Mouse (Mus musculus) kidney, adult 11 months (tissue): ENCODE results near the gene Utp14a.

Experiments used
- DNase-seq: peaks from one replicate; pipeline ENCODE4 v3.0.0; 2022

Gene Utp14a

DNA sequence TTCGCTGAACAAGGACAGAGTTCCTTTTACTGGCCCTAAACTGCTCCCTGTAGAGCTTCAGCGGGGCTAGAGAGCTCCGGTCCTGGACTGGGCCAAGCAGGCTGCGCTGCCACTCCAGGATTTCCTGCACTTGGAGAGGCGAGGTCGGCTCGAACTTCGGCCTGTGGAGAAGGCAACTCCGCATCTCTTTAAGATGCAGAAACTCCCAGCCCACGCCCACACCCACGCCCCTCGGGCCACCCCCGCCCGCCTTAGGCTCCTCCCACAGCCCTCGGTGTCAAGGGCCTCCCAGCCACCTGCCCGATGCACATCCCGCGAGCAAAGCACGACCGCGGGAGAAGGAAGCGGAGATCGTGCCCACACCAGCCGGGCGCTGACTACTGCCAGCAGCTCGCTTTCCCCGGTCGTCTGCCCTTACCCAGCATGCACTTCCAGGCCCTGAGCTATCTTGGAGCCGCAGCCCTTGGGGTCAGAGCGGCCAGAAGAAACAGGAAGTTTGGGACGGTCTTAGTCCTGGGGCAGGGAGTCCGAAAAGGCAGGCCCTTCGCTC is 57.9 kb downstream of the Utp14a start:
- peak; percentile 88 for DNase-seq

DNA sequence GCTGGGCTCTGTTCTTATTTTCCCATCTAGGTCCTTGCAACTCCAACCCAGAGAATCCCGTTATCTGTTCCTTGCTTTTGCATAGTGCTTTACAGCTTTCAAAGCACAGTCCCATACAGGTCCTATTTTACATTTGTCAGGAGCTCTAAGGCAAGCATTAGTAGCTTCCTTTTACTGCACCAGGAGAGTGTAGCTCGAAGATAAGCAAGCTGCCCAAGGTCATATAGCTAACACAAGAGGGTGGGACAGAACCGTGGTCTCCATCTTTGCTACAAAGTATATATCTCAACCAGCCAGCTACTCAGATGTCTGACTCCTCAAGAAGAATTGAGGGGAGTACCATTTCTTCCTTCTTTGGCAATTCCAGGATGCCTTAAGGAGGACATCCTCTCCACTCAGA is 60.8 kb downstream of the Utp14a start:
- DNase-seq, result no peak

DNA sequence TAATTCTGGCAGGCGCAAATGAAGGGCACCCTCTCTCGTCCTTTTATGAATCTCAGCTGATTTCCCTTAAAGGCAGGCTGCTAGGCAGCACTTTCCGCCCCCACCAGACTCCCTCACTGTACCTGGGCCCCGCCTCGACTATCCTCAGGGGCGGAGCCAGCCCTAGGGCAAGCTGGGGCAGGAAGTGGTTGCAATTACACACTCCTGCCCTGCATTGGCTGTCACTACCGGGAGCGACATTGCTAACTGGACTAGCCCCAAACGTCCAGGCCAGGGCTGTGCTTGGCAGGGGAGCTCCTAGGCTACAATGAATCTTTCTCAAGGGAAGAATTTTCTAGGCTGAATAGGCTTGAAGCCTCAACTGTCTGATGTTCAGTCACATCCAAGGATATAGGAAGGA is 61.5 kb downstream of the Utp14a start:
- DNase-seq, result peak; percentile 12
